Mouse (Mus musculus): Measurements from ENCODE around the gene Dnah6. TPM values are rescaled to one million over a fixed set of nuclear protein-coding genes. Genes with fewer than 3 reads are reported as not detected.

The Dnah6 gene
- total and polyA plus RNA-seq, 3 experiments, result under 0.01 to 0.06 (median 0.04) TPM

GRCm38 (mm10) chr6:73090836-73091235 is 130.6 kb downstream of the Dnah6 start:
- Histone ChIP-seq H3K79me2 (replicated peaks; ENCODE audit: control insufficient read depth, extremely low read depth, insufficient read depth, poor library complexity, severe bottlenecking) (no peaks in the 10 kb centered on the region), H3K27me3 (replicated peaks) (no peaks in the 10 kb centered on the region), H3K9ac (ENCODE audit: insufficient read depth, low read depth) (no peak overlapping the region), H3K4me3 (replicated peaks in 1 of 3; ENCODE audit: low read depth in 2 of 3, low read length in 2 of 3, poor library complexity in 1 of 3) (no peak overlapping the region), H3K4me1 (ENCODE audit: control insufficient read depth in 1 of 2, insufficient read depth in 2 of 2) (no peaks in the 10 kb centered on the region), H3K27ac (ENCODE audit: insufficient read depth, low read depth) (no peak overlapping the region), H3K36me3 (replicated peaks in 1 of 2; ENCODE audit: control insufficient read depth in 1 of 2, insufficient read depth in 1 of 2, low read length in 1 of 2) (no peaks in the 10 kb centered on the region), H3K4me2 (ENCODE audit: insufficient read depth, low read depth, poor library complexity, severe bottlenecking) (no peak overlapping the region), H3K9me3 (replicated peaks; ENCODE audit: low read length) (no peaks in the 10 kb centered on the region)
- in situ Hi-C loops (cut with MboI; ENCODE audit: low pct_ligation_motif_present, low pct_unique_long_range_greater_than_20kb, low sequenced_read_pairs), result no loop called here
- dilution Hi-C loops (cut with MboI; ENCODE audit: extremely low pct_ligation_motif_present, extremely low pct_unique_long_range_greater_than_20kb, low sequenced_read_pairs), result no loop called here
- no peak for DNase-seq (ENCODE audit: extremely low read depth)
- no peak for TF ChIP-seq TCF12 (IDR thresholded peaks at IDR 0.05; ENCODE audit: low read depth, low read length)
- TF ChIP-seq MAFK (IDR thresholded peaks at IDR 0.05; ENCODE audit: insufficient replicate concordance, low read length), result no peak
- no peak for TF ChIP-seq ELF1 (IDR thresholded peaks at IDR 0.05; ENCODE audit: low read depth, low read length)
- no peak for TF ChIP-seq SIN3A (IDR thresholded peaks at IDR 0.05; ENCODE audit: low read length)
- TF ChIP-seq ZMIZ1 (IDR thresholded peaks at IDR 0.05; ENCODE audit: low read depth, low read length), result no peak

- peaks cover 3 to 10% of the 10 kb centered on the region in 2 experiments; a peak in 3 of 4 replicates for H3K4me1 ChIP-seq (ENCODE audit: control insufficient read depth in 1 of 2, insufficient read depth in 2 of 2)
- in situ Hi-C loops (cut with MboI; ENCODE audit: low pct_ligation_motif_present, low pct_unique_long_range_greater_than_20kb, low sequenced_read_pairs) (no loop called here), dilution Hi-C loops (cut with MboI; ENCODE audit: extremely low pct_ligation_motif_present, extremely low pct_unique_long_range_greater_than_20kb, low sequenced_read_pairs) (no loop called here)
- no peaks in the 10 kb centered on the region for H3K27me3 ChIP-seq (replicated peaks)
- H3K79me2 ChIP-seq (replicated peaks; ENCODE audit: control insufficient read depth, extremely low read depth, insufficient read depth, poor library complexity, severe bottlenecking), result no peaks in the 10 kb centered on the region
- no peaks in the 10 kb centered on the region for H3K36me3 ChIP-seq (replicated peaks in 1 of 2; ENCODE audit: control insufficient read depth in 1 of 2, insufficient read depth in 1 of 2, low read length in 1 of 2)
- H3K4me3 ChIP-seq (replicated peaks in 1 of 3; ENCODE audit: low read depth in 2 of 3, low read length in 2 of 3, poor library complexity in 1 of 3), result no peak overlapping the region
- peak; percentile 95 for TF ChIP-seq IRF4 (IDR thresholded peaks at IDR 0.05; ENCODE audit: low read depth, low read length)
- peak; percentile 30; the same call in 1 of the 2 replicates for TF ChIP-seq MAFK (IDR thresholded peaks at IDR 0.05; ENCODE audit: insufficient replicate concordance, low read length)
- no peak for TF ChIP-seq USF1 (IDR thresholded peaks at IDR 0.05; ENCODE audit: low read depth, low read length)
- peak; percentile 16; the same call in 1 of the 2 replicates for TF ChIP-seq MYC (IDR thresholded peaks at IDR 0.05; ENCODE audit: low read depth, low read length)
- TF ChIP-seq MAX (IDR thresholded peaks at IDR 0.05; ENCODE audit: low read length), result peak; percentile 44; the same call in 1 of the 2 replicates
- peak; percentile 97 for TF ChIP-seq JUND (conservative IDR thresholded peaks at IDR 0.05; ENCODE audit: low read depth, low read length)
- TF ChIP-seq BHLHE40 (IDR thresholded peaks at IDR 0.05; ENCODE audit: low read depth, low read length), result peak; percentile 82
- TF ChIP-seq PAX5 (IDR thresholded peaks at IDR 0.05; ENCODE audit: low read length), result no peak
- TF ChIP-seq SMC3 (IDR thresholded peaks at IDR 0.05; ENCODE audit: low read depth, low read length), result no peak
- TF ChIP-seq HCFC1 (IDR thresholded peaks at IDR 0.05; ENCODE audit: low read depth, low read length), result no peak
- no peak for TF ChIP-seq UBTF (IDR thresholded peaks at IDR 0.05; ENCODE audit: low read depth, low read length)
- TF ChIP-seq MEF2A (IDR thresholded peaks at IDR 0.05; ENCODE audit: borderline replicate concordance, low read depth, low read length), result no peak
- no peak for TF ChIP-seq USF2 (conservative IDR thresholded peaks at IDR 0.05; ENCODE audit: low read depth, low read length)
- TF ChIP-seq CHD2 (IDR thresholded peaks at IDR 0.05; ENCODE audit: low read length), result no peak
- peak; percentile 87 for TF ChIP-seq EP300 (IDR thresholded peaks at IDR 0.05; ENCODE audit: low read length)
- TF ChIP-seq GABPA (IDR thresholded peaks at IDR 0.05; ENCODE audit: insufficient replicate concordance, low read depth, low read length), result no peak
- TF ChIP-seq RCOR1 (conservative IDR thresholded peaks at IDR 0.05; ENCODE audit: low read depth, low read length), result peak; percentile 69; the same call in 1 of the 2 replicates
- no peak for TF ChIP-seq MAZ (IDR thresholded peaks at IDR 0.05; ENCODE audit: low read depth, low read length)
- no peak for TF ChIP-seq MXI1 (IDR thresholded peaks at IDR 0.05; ENCODE audit: low read depth, low read length)
- no peak for TF ChIP-seq KAT2A (IDR thresholded peaks at IDR 0.05; ENCODE audit: insufficient replicate concordance, low read length)
- TF ChIP-seq ETS1 (conservative IDR thresholded peaks at IDR 0.05; ENCODE audit: low read depth, low read length), result no peak
- TF ChIP-seq JUN (IDR thresholded peaks at IDR 0.05; ENCODE audit: insufficient read depth, low read depth, low read length), result peak; percentile 90
- H3K9ac ChIP-seq (ENCODE audit: insufficient read depth, low read depth), result no peak overlapping the region
- DNase-seq (ENCODE audit: extremely low read depth), result peak; percentile 12
- H3K9me3 ChIP-seq (replicated peaks; ENCODE audit: low read length), result no peaks in the 10 kb centered on the region
- 0 out of 2 replicates have a peak overlapping the region, but pooled peaks have one; percentile 38 for H3K4me2 ChIP-seq (ENCODE audit: insufficient read depth, low read depth, poor library complexity, severe bottlenecking)
- H3K27ac ChIP-seq (ENCODE audit: insufficient read depth, low read depth), result no peak overlapping the region
Measured at GRCm38 (mm10) chr6:73082571-73082970, 138.9 kb downstream of the Dnah6 start.
